Mouse (Mus musculus) intestine, postnatal 0 days (tissue): Measurements from ENCODE around the gene Tgfb2. TPM values are rescaled to one million over a fixed set of nuclear protein-coding genes. Genes with fewer than 3 reads are reported as not detected.
A peak's percentile ranks its signal among the peaks of the same experiment; 100 is the strongest.

Source experiments
- ATAC-seq: fragments of 200-750 bp; cut with Nextera tagmentation; 2 replicates; pipeline ENCODE4 v1.8.0; 2017; ENCODE audit warnings: mild to moderate bottlenecking, moderate TSS enrichment, moderate library complexity
- H3K27ac ChIP-seq: fragments of 300-500 bp; sonication (generic); 2 replicates; pipeline ENCODE4 v1.5.1; 2014; ENCODE audit warnings: mild to moderate bottlenecking, low read depth, low read length, moderate library complexity
- H3K27me3 ChIP-seq: fragments of 300-500 bp; sonication (generic); replicated peaks from 2 replicates; pipeline ENCODE4 v1.6.1; 2014; ENCODE audit warnings: low read length, mixed read lengths; ENCODE audit not compliant: control insufficient read depth, insufficient read depth
- H3K36me3 ChIP-seq: fragments of 300-500 bp; sonication (generic); 2 replicates; pipeline ENCODE4 v1.6.1; 2014; ENCODE audit warnings: mild to moderate bottlenecking, moderate library complexity; ENCODE audit not compliant: control insufficient read depth, insufficient read depth
- H3K4me1 ChIP-seq: fragments of 300-500 bp; sonication (generic); replicated peaks from 2 replicates; pipeline ENCODE4 v1.6.1; 2014; ENCODE audit warnings: antibody characterized with exemption, low read length, mixed read lengths; ENCODE audit not compliant: control insufficient read depth, insufficient read depth
- H3K4me2 ChIP-seq: fragments of 300-500 bp; sonication (generic); replicated peaks from 2 replicates; pipeline ENCODE4 v1.6.1; 2014; ENCODE audit warnings: low read depth, mild to moderate bottlenecking, moderate library complexity
- H3K4me3 ChIP-seq: fragments of 300-500 bp; sonication (generic); 2 replicates; pipeline ENCODE4 v1.5.1; 2014; ENCODE audit warnings: low read depth, low read length
- H3K9ac ChIP-seq: fragments of 300-500 bp; sonication (generic); 2 replicates; pipeline ENCODE4 v1.6.1; 2014; ENCODE audit warnings: mild to moderate bottlenecking, low read depth, low read length
- H3K9me3 ChIP-seq: fragments of 300-500 bp; sonication (generic); 2 replicates; pipeline ENCODE4 v1.6.1; 2016; ENCODE audit warnings: mixed run types; ENCODE audit not compliant: control insufficient read depth
- CTCF ChIP-seq: sonication (generic); IDR thresholded peaks from 2 replicates; pipeline ENCODE4 v1.5.1; 2016; ENCODE audit warnings: low read depth, mild to moderate bottlenecking, control low read depth, antibody characterized with exemption, moderate library complexity
- WGBS: fragments of 180-500 bp; shearing (Covaris S2); extraction: QIAGEN DNeasy Blood & Tissue Kit; methylation state at CpG from one replicate; pipeline ENCODE4 v1.1.7; 2014; 5-methylcytosine and 5-hydroxymethylcytosine counted together
- polyA plus RNA-seq: library from polyadenylated mRNA; unstranded; fragments of >200 nt; fragmentation: Nextera tagmentation; extraction: Ambion mirVana; gene quantifications from 2 replicates; pipeline ENCODE4 v1.2.1, GENCODE M21; 2015

Tgfb2 gene
- polyA plus RNA-seq, 1 experiment from 2014 or later: 7.1 TPM

DNA sequence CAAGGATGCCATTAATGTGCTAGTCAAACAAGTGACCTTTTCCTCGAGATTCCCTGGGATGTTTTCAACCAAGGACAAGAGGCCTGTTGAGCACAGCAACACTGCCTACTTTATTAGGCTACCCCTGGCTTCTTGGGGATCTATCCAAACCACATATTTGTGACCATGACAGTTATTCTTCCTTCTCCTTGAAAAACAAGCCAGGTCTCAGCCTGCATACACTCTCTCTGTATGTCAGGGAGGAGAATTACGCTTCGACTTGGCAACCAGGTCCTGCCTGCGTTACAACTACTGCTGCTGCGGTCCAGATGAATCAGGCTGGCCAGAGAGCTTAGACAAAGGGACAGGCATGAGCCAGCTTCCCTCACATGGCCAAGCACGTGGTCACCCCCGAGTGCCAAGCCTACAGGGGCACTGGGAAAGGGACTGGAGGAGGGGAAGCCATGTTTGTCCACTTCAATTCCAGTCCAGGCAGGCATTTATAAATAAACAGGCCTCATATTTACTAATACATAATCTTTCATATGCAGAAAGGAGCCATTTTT is 78.3 kb downstream of the Tgfb2 start:
- WGBS: 87% methylated on average over 7 of the region's 7 CpGs

DNA sequence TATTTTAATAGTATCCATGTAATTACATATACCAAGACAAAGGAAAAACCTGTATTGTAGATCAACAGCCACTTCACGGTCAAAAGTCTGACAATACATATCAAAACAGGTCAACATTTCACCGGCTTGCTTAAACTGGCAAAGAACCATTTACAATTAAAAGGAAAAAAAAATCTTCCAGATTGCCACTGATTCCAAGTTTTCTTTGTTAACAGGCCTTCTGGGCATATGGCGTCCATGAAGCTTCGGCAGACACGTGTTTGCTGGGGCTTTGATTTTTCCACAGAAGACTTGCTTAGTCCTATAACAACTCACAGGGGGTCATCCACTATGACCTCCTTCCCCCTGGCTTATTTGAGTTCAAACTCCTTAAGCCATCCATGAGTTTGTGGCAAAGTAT is 81.3 kb downstream of the Tgfb2 start:
- no peaks in the 10 kb centered on the region for H3K27me3 ChIP-seq
- ATAC-seq: no peak
- no peaks in the 10 kb centered on the region for H3K36me3 ChIP-seq
- H3K4me2 ChIP-seq: no peak overlapping the region
- H3K9ac ChIP-seq: no peak overlapping the region
- H3K4me1 ChIP-seq: no peaks in the 10 kb centered on the region
- no peak overlapping the region for H3K27ac ChIP-seq
- no peak overlapping the region for H3K4me3 ChIP-seq
- WGBS: 89% methylated on average over 5 of the region's 5 CpGs
- no peak for TF ChIP-seq CTCF
- H3K9me3 ChIP-seq: no peaks in the 10 kb centered on the region

More for the DNA sequence above, 78.3 kb downstream of the Tgfb2 start:
- Histone ChIP-seq H3K4me1 (no peaks in the 10 kb centered on the region), H3K27me3 (no peaks in the 10 kb centered on the region), H3K9ac (no peak overlapping the region), H3K36me3 (no peaks in the 10 kb centered on the region), H3K27ac (no peak overlapping the region), H3K4me2 (no peak overlapping the region), H3K9me3 (no peaks in the 10 kb centered on the region), H3K4me3 (no peak overlapping the region)
- no peak for TF ChIP-seq CTCF
- no peak for ATAC-seq

DNA sequence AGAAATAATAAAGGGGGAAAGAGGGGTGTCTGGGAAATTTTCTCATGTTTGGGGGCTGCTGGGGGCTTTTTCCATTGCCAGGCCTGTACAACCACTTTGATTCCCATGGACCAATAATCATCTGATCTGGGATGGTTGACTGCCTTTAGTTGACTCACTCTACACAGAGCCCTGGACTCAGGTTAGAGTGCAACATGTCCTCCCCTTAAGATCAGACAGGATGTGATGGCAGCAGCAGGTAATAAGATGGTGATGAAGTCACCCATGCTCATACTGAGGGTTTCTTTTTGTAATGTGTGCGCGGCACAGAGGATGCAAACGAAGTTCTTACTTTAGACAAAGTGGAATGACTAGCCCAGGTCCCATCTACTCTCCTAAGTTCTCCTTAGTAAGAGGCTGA is 84.0 kb downstream of the Tgfb2 start:
- TF ChIP-seq CTCF: no peak
- ATAC-seq: no peak
- no peak overlapping the region for H3K9ac ChIP-seq

DNA sequence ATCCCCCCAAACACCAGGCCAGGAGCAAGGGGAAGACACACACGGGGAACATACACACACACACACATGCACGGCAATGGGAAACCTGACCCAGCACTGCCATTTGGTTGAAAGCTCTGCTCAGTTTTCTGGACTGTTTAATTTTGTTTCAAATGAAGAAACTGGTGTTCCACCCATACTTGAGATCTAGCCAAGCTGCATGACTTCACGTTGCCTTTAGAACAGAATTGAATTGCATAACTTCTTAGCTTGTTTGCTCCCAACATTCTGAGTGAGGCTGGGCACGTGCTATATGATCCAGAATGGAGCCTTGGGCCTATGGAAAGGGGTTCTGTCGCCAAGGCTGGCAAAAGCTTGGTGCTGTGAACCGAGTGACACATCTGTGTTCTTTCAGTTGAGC is 87.5 kb downstream of the Tgfb2 start:
- no peak for TF ChIP-seq CTCF

More for the DNA sequence above, 84.0 kb downstream of the Tgfb2 start:
- Histone ChIP-seq H3K27me3 (no peaks in the 10 kb centered on the region), H3K27ac (no peak overlapping the region), H3K9me3 (no peaks in the 10 kb centered on the region), H3K4me3 (no peak overlapping the region), H3K4me1 (no peaks in the 10 kb centered on the region), H3K4me2 (no peak overlapping the region), H3K36me3 (no peaks in the 10 kb centered on the region)
- 100% methylated on average over 3 of the region's 3 CpGs for WGBS

DNA sequence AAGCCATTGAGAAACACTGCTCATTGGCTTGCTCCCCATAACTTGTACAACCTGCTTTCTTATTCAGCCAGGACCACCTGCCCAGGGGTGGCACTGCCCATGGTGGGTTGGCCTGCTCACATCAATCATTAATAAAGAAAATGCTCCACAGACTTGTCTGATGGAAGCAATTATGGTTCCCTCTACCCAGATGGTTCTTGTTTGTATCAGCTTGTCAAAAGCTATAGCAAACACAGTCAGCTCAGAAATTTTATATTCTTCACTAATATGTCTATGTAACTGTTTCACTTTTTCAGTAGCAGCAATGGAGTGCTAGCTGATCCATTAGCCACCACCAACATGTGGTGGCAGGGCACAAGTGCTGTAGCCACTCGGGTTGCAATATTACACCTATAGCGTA is 94.4 kb downstream of the Tgfb2 start:
- no peak for ATAC-seq
- Histone ChIP-seq H3K36me3 (no peaks in the 10 kb centered on the region), H3K4me2 (no peak overlapping the region), H3K9me3 (no peaks in the 10 kb centered on the region), H3K27me3 (no peaks in the 10 kb centered on the region), H3K4me1 (no peaks in the 10 kb centered on the region), H3K27ac (no peak overlapping the region), H3K4me3 (no peak overlapping the region), H3K9ac (no peak overlapping the region)
- no peak for TF ChIP-seq CTCF
- WGBS: 92% methylated on average over 2 of the region's 2 CpGs

More for the DNA sequence above, 87.5 kb downstream of the Tgfb2 start:
- Histone ChIP-seq H3K4me3 (no peak overlapping the region), H3K36me3 (no peaks in the 10 kb centered on the region), H3K4me1 (no peaks in the 10 kb centered on the region), H3K27ac (no peak overlapping the region), H3K9ac (no peak overlapping the region), H3K9me3 (no peaks in the 10 kb centered on the region), H3K4me2 (no peak overlapping the region), H3K27me3 (no peaks in the 10 kb centered on the region)
- 78% methylated on average over 6 of the region's 6 CpGs for WGBS
- ATAC-seq: no peak

DNA sequence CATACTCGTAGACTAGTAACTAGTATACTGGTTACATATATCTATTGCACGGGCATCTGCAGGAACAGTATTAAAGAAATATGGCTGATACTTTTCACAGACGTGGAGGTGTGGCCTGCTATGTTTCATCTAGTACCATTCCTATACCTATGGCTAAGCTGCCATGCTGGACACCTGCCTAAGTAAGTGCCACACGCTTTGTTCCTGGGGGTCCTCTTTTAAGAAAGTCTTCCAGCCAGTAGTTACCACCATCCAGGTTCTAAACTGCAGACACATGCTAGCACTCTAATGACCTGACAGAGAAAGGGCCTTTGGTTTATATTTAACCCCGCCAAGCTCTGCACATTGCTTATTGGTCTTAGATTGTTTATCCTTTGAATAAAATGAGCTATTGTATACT is 95.3 kb downstream of the Tgfb2 start:
- ATAC-seq: no peak
- WGBS: 86% methylated on average over 5 of the region's 5 CpGs

DNA sequence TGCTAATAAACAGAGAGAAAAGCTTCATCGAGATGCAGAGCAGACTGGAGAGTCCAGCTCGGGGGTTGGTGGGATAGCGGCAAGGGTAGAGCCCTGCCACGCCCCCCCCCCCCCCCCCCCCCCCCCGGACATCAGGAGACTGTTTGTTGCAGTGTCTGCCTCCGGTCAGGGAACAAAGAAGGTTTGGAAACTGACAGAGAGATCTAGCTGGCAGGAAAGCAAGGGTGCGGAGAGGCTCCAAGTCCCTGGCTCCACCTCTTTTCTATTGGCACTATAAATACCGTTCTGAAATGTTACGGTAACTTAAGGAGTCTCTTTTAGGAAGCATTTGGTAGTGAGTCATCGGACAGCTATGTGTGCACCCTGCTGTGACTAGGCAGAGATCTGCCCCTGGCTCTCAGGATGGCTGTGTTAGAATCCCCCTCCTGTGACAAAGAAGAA is 96.0 kb downstream of the Tgfb2 start:
- 15% methylated on average over 10 of the region's 10 CpGs for WGBS
- Histone ChIP-seq H3K9me3 (no peaks in the 10 kb centered on the region), H3K4me1 (no peaks in the 10 kb centered on the region), H3K4me3 (no peak overlapping the region), H3K27me3 (no peaks in the 10 kb centered on the region), H3K4me2 (no peak overlapping the region), H3K9ac (no peak overlapping the region), H3K36me3 (no peaks in the 10 kb centered on the region), H3K27ac (no peak overlapping the region)
- ATAC-seq: peak; percentile 59
- no peak for TF ChIP-seq CTCF

More for the DNA sequence above, 95.3 kb downstream of the Tgfb2 start:
- Histone ChIP-seq H3K36me3 (no peaks in the 10 kb centered on the region), H3K27ac (no peak overlapping the region), H3K4me3 (no peak overlapping the region), H3K9ac (no peak overlapping the region), H3K4me2 (no peak overlapping the region), H3K27me3 (no peaks in the 10 kb centered on the region), H3K4me1 (no peaks in the 10 kb centered on the region), H3K9me3 (no peaks in the 10 kb centered on the region)
- no peak for TF ChIP-seq CTCF
